Mouse (Mus musculus) liver, embryonic 16.5 days (tissue): ENCODE measurements around the gene Kcnk6. TPM values are rescaled to one million over a fixed set of nuclear protein-coding genes. Genes with fewer than 3 reads are reported as not detected.
"Not testable (repeated sequence)": the region's sequence is repeated elsewhere in the genome, so short reads cannot be mapped to it uniquely, and the experiment has no call there.

Experiments used
- ATAC-seq: fragments of 200-750 bp; cut with Nextera tagmentation; 2 replicates; pipeline ENCODE4 v1.8.0; 2017; ENCODE audit warnings: low read depth, mild to moderate bottlenecking, moderate number of reproducible peaks, moderate library complexity
- H3K27ac ChIP-seq: fragments of 300-500 bp; sonication (generic); 2 replicates; pipeline ENCODE4 v1.5.1; 2014; ENCODE audit warnings: mild to moderate bottlenecking, low read length
- H3K27me3 ChIP-seq: fragments of 300-500 bp; sonication (generic); 2 replicates; pipeline ENCODE4 v1.6.1; 2014; ENCODE audit warnings: low read depth, low read length, mixed read lengths; ENCODE audit not compliant: control insufficient read depth, insufficient read depth
- H3K36me3 ChIP-seq: fragments of 300-500 bp; sonication (generic); 2 replicates; pipeline ENCODE4 v1.6.1; 2014; ENCODE audit warnings: mild to moderate bottlenecking; ENCODE audit not compliant: control insufficient read depth, insufficient read depth
- H3K4me1 ChIP-seq: fragments of 300-500 bp; sonication (generic); 2 replicates; pipeline ENCODE4 v1.6.1; 2014; ENCODE audit warnings: low read depth, low read length, mixed read lengths; ENCODE audit not compliant: control insufficient read depth
- H3K4me2 ChIP-seq: fragments of 300-500 bp; sonication (generic); 2 replicates; pipeline ENCODE4 v1.6.1; 2014; ENCODE audit warnings: low read depth, low read length, mixed read lengths
- H3K4me3 ChIP-seq: fragments of 300-500 bp; sonication (generic); 2 replicates; pipeline ENCODE4 v1.5.1; 2014; ENCODE audit warnings: low read depth, mild to moderate bottlenecking, low read length
- H3K9ac ChIP-seq: fragments of 300-500 bp; sonication (generic); 2 replicates; pipeline ENCODE4 v1.6.1; 2014; ENCODE audit warnings: low read depth, low read length
- H3K9me3 ChIP-seq: fragments of 300-500 bp; sonication (generic); replicated peaks from 2 replicates; pipeline ENCODE4 v1.6.1; 2016; ENCODE audit warnings: low read length; ENCODE audit not compliant: control insufficient read depth
- WGBS: fragments of 180-500 bp; shearing (Covaris S2); extraction: QIAGEN DNeasy Blood & Tissue Kit; methylation state at CpG from one replicate; pipeline ENCODE4 v1.1.7; 2014; ENCODE audit not compliant: insufficient replicate concordance; 5-methylcytosine and 5-hydroxymethylcytosine counted together
- polyA plus RNA-seq: library from polyadenylated mRNA; unstranded; fragments of >200 nt; fragmentation: Nextera tagmentation; extraction: Ambion mirVana; gene quantifications from 2 replicates; pipeline ENCODE4 v1.2.1, GENCODE M21; 2015

Kcnk6 gene
- polyA plus RNA-seq, 1 experiment from 2014 or later = 1.4 TPM

DNA sequence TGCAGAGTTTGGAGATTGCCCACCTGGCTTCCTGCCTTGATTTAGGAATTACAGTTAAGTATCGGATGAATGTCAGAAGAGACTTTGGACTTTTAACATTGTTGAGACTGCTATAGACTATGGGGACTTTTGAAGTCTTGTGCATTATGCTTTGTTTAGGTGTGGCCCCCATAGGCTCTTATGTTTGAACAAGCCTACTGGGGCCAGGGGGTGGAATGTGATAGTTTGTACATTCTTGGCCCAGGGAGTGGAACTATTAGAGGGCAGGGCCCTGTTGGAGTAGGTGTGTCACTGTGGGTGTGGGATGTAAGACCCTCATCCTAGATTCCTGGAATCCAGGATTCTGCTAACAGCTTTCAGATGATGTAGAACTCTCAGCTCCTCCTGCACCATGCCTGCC, 38.1 kb downstream of the Kcnk6 start:
- 50% methylated on average over 1 of the region's 1 CpGs for WGBS
- not testable (repeated sequence) for H3K4me3 ChIP-seq, H3K9me3 ChIP-seq, ATAC-seq, H3K4me1 ChIP-seq, H3K36me3 ChIP-seq, H3K9ac ChIP-seq, H3K27ac ChIP-seq, H3K4me2 ChIP-seq, H3K27me3 ChIP-seq

DNA sequence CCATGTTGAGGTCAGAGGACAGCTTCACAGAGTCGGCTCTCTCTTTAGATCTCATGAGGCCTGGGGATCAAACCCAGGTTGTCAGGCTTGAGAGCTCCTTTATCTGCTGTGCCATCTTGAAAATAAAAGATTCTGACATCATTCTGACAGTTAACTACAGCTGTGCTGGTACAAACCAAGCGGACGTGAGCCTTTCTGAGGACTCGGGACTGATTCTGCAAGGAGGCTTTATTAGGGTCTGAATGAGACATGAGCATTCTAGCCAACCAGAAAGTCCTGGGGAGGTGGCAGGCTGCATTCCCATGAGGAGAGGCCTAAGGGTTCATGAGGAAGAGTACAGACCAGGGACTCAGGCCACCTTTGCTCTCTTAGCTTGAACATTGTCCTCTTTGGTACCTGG, 51.0 kb downstream of the Kcnk6 start:
- H3K4me2 ChIP-seq, H3K36me3 ChIP-seq, H3K9me3 ChIP-seq, H3K27me3 ChIP-seq, ATAC-seq, H3K27ac ChIP-seq, H3K9ac ChIP-seq, H3K4me3 ChIP-seq: not testable (repeated sequence)
- WGBS = 69% methylated on average over 4 of the region's 4 CpGs
- H3K4me1 ChIP-seq = peaks cover 16% of the 10 kb centered on the region

DNA sequence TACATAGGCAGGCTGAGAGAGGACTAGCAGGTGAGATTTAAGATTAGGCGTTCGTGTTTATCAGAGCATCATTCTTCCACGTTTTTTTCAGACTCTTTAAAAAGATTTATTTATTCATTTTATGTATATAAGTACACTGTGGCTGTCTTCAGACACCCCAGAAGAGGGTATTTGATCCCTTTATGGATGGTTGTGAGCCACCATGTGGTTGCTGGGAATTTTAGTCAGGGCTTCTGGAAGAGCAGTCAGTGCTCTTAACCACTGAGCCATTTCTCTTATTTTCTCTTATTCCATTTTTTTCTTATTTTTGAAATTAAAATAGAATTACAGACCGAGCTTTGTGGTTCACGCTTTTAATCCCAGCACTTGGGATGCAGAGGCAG, 51.5 kb downstream of the Kcnk6 start:
- Histone ChIP-seq H3K9ac (peak overlapping the region; percentile 51), H3K4me2 (peak overlapping the region; percentile 86), H3K4me3 (peak overlapping the region; percentile 79), H3K9me3 (no peaks in the 10 kb centered on the region), H3K36me3 (peaks cover 9% of the 10 kb centered on the region), H3K27ac (peak overlapping the region; percentile 77), H3K27me3 (no peaks in the 10 kb centered on the region), H3K4me1 (peaks cover 16% of the 10 kb centered on the region)
- no peak for ATAC-seq
- WGBS = 44% methylated on average over 5 of the region's 5 CpGs

DNA sequence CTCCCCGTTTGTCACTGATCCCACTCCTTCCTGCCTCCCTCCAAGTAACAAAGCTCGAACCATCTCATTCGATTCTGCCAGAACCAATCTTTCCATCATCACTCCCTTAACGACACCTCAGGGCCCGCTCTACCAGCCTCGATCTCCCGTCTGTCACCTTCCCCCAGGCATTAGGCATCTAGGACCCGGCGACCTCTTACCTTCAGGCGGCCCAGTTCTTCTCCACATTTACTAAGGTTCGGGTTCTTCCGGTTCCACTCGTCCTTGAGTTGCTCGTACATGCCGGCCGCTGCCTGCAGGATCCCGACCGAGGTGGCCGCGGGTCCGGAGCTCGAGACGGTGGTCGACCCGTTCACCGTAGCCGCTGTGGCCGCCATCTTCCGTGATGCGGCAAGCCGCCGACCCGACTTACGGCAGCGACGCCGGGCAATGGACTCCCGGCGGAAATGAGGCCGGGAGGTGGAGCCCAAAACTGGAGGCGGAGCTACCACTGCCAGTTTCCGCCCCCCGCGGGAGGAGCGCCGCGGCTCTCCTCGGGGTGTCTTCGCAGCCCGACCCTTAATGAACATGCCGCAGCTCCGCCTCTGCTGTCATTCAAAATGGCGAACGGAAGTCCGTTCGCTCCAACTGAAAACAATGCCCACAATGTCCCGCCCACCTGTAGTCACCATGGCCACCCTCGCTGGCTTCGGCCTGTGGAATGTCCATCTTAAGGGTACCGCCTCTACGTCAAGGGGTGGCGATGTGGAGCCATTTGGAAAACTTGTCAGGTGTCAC, 52.0 kb downstream of the Kcnk6 start, which contains the start of gene Psmd8:
Gene Psmd8, minus strand, starts transcription at position 625 of the 777 bp plus-strand sequence.
- peak; percentile 96 for ATAC-seq
- H3K9me3 ChIP-seq = no peaks in the 10 kb centered on the region
- H3K4me1 ChIP-seq = peaks cover 16% of the 10 kb centered on the region
- peak within 1 kb of the TSS; percentile 79 for H3K4me3 ChIP-seq
- H3K27ac ChIP-seq = peak within 1 kb of the TSS; percentile 77
- no peaks in the 10 kb centered on the region for H3K27me3 ChIP-seq
- H3K4me2 ChIP-seq = peak within 1 kb of the TSS; percentile 86
- peaks cover 14% of the 10 kb centered on the region for H3K36me3 ChIP-seq
- peak within 1 kb of the TSS; percentile 80 for H3K9ac ChIP-seq
- WGBS = under 1% methylated on average over 62 of the region's 62 CpGs

DNA sequence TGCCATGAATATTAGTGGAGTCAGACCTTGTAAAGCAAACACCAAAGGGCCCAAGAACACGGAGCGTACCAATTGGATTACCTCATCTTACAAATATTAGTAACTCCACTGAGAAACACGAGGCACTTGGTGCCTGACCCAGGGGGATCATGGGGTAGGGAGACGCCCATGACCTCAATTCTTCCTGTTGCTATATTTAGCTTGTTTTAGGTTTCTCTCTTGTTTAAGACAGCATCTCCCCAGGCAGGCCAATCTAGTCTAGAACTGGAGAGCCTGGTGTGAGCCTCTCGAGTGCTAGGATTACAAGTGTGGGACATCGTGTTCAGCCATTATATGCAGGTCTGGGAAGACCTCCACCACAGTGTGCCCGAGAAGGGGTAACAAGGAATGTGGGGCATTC, 53.0 kb downstream of the Kcnk6 start:
- no peak for ATAC-seq
- peak overlapping the region; percentile 79 for H3K4me3 ChIP-seq
- H3K27ac ChIP-seq = peak overlapping the region; percentile 45; the same call in 1 of the 2 replicates

DNA sequence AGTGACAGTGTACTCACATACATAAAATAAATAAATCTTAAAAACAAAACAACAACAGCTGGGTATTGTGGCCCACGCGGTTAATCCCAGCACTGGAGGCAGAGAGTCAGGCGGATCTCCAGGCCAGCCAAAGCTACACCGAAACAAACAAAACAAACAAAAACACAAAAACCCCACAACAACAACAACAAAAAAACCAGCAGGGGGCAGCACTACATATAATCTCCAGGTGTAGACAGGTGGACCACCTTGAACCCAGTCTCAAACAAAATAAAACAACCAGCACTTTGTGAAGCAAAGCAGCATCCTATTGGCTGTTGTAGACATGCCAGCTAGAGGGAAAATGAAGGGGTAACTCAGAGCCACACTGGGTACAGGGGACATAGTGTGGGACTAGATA, 54.2 kb downstream of the Kcnk6 start:
- peaks cover 28% of the 10 kb centered on the region for H3K36me3 ChIP-seq
- H3K4me2 ChIP-seq = no peak overlapping the region
- H3K4me3 ChIP-seq = no peak overlapping the region
- peaks cover 16% of the 10 kb centered on the region for H3K4me1 ChIP-seq
- no peak for ATAC-seq
- no peak overlapping the region for H3K9ac ChIP-seq
- H3K27ac ChIP-seq = no peak overlapping the region
- WGBS = 89% methylated on average over 4 of the region's 4 CpGs
- peaks cover 7% of the 10 kb centered on the region; the same call in 1 of the 2 replicates for H3K27me3 ChIP-seq
- no peaks in the 10 kb centered on the region for H3K9me3 ChIP-seq

More for the DNA sequence above, 53.0 kb downstream of the Kcnk6 start:
- WGBS = 14% methylated on average over 7 of the region's 7 CpGs
- H3K4me1 ChIP-seq = peaks cover 16% of the 10 kb centered on the region
- peaks cover 22% of the 10 kb centered on the region for H3K36me3 ChIP-seq
- H3K9ac ChIP-seq = peak overlapping the region; percentile 80
- H3K27me3 ChIP-seq = no peaks in the 10 kb centered on the region
- H3K9me3 ChIP-seq = no peaks in the 10 kb centered on the region
- H3K4me2 ChIP-seq = peak overlapping the region; percentile 80

DNA sequence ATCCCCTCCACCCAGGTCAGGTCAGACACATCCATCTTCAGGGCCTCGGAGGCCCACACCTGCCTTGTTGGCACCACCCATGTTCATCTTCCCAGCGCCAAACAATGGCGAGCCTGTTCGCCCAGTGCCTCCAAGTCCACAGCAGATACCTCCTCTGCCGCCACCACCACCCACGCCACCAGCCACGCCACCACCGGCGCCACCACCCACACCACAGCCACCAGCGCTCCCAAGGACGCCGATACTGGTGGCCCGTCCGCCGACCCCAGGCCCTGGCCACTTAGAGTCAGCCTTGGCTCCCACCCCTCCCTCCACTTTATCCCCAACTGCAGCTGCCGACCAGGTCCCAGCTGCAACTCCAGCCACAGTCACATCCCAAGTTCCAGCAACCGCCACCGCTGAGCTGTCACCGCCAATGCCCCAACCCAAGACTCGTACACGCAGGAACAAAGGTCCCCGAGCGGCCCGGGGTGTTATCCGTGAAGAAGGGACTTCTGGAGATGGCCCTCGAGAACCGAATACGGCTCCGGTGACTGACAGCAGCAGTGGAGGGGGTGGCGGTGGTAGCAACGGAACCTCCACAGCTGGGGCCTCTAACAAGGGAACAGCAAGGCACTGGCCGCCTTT, 59.8 kb downstream of the Kcnk6 start:
- 53% methylated on average over 32 of the region's 32 CpGs for WGBS
- peaks cover 63% of the 10 kb centered on the region for H3K27me3 ChIP-seq
- H3K36me3 ChIP-seq = peaks cover 28% of the 10 kb centered on the region
- H3K9me3 ChIP-seq = no peaks in the 10 kb centered on the region
- ATAC-seq = no peak
- H3K4me3 ChIP-seq = no peak overlapping the region
- peaks cover 28% of the 10 kb centered on the region for H3K4me1 ChIP-seq
- H3K9ac ChIP-seq = no peak overlapping the region
- H3K27ac ChIP-seq = no peak overlapping the region
- no peak overlapping the region for H3K4me2 ChIP-seq
